Mouse (Mus musculus): Measurements from ENCODE around the gene Pilrb1. TPM values are rescaled to one million over a fixed set of nuclear protein-coding genes. Genes with fewer than 3 reads are reported as not detected.

Pilrb1 gene
- polyA plus RNA-seq (2017; shearing (Covaris generic)): 0.37 TPM

GRCm38 (mm10) chr5:137857960-137858710 lies at the start of gene Pilrb1:
Gene Pilrb1, minus strand, starts transcription at chr5:137858106.

DNA sequence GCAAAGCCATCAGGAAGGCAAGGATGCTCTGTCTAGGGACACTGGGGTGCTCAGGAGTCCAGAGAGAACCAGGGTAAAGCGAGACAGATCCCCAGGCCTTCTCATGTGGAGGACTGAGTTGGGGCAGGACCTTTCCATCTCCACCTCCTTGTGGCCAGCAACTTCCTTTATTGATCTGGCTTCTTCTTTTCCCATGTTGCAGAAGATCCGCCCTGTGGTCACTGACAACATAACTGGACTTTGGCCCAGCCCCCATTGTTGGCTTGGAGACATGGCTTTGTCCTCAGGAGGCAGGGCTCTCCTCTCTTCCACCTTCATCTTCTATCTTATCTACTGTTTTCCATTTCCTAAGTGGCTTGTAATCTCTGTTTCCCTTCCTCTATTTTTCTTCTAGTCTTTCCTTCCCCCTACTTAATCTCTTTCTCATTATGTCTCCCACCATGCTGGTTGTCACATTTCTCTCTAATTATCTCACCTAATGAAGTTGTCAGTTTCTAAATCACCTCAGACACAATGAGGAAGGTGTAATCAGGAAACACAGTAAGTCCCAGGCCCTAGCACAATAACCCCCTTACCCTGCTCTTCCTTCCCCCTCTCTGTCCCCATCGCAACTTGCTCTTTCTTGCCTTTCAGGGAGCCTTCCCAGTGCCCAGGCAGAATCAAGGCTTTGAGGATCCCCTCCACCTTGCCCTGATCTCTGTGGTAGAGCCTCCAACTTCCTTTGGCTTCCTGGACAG lies 13.9 kb upstream of the Pilrb1 start, which contains the start of gene Pilrb2:
Gene Pilrb2, minus strand, starts transcription at position 172 of the 737 bp plus-strand sequence.

DNA sequence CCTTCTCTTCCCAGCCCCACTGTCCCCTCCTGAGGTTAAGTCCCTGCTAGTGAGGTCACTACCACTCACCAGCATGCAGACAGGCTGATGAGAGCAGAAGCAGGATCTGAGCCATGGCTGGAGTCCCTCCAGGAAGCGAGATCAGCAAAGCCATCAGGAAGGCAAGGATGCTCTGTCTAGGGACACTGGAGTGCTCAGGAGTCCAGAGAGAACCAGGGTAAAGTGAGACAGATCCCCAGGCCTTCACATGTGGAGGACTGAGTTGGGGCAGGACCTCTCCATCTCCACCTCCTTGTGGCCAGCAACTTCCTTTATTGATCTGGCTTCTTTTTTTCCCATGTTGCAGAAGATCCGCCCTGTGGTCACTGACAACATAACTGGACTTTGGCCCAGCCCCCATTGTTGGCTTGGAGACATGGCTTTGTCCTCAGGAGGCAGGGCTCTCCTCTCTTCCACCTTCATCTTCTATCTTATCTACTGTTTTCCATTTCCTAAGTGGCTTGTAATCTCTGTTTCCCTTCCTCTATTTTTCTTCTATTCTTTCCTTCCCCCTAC lies 21.9 kb downstream of the Pilrb1 start, which contains the start of gene Pilra:
Gene Pilra, minus strand, starts transcription at position 316 of the 555 bp plus-strand sequence.

Other genes starting within 250 kb of the Pilrb1 start
- gene Pcolce, start 244.3 kb downstream of the Pilrb1 start, polyA plus RNA-seq (2017; shearing (Covaris generic)): 2.4 TPM
- 0.89 TPM for gene Fbxo24, start 229.1 kb downstream of the Pilrb1 start, polyA plus RNA-seq (2017; shearing (Covaris generic))
- 233 TPM for gene Lrch4, start 229.0 kb downstream of the Pilrb1 start, polyA plus RNA-seq (2017; shearing (Covaris generic))
- gene Gm20605, start 228.9 kb downstream of the Pilrb1 start, polyA plus RNA-seq (2017; shearing (Covaris generic)): 36.4 TPM
- gene Sap25, start 216.8 kb downstream of the Pilrb1 start, polyA plus RNA-seq (2017; shearing (Covaris generic)): 58.0 TPM
- not detected for gene Irs3, start 212.4 kb downstream of the Pilrb1 start, polyA plus RNA-seq (2017; shearing (Covaris generic))
- gene Agfg2, start 173.4 kb downstream of the Pilrb1 start, polyA plus RNA-seq (2017; shearing (Covaris generic)): 15.5 TPM
- gene Nyap1, start 116.5 kb downstream of the Pilrb1 start, polyA plus RNA-seq (2017; shearing (Covaris generic)): 0.30 TPM
- gene Tsc22d4, start 112.4 kb downstream of the Pilrb1 start, polyA plus RNA-seq (2017; shearing (Covaris generic)): 134 TPM
- 48.6 TPM for gene Ppp1r35, start 79.3 kb downstream of the Pilrb1 start, polyA plus RNA-seq (2017; shearing (Covaris generic))
- gene Mepce, start 70.5 kb downstream of the Pilrb1 start, polyA plus RNA-seq (2017; shearing (Covaris generic)): 55.5 TPM
- 7.1 TPM for gene Zcwpw1, start 70.3 kb downstream of the Pilrb1 start, polyA plus RNA-seq (2017; shearing (Covaris generic))
- gene Pilra, start 21.8 kb downstream of the Pilrb1 start, polyA plus RNA-seq (2017; shearing (Covaris generic)): 0.22 TPM
- 1.0 TPM for gene Pilrb2, start 13.7 kb upstream of the Pilrb1 start, polyA plus RNA-seq (2017; shearing (Covaris generic))
- 0.76 TPM for gene Cyp3a13, start 63.5 kb upstream of the Pilrb1 start, polyA plus RNA-seq (2017; shearing (Covaris generic))
- gene Gjc3, start 105.0 kb upstream of the Pilrb1 start, polyA plus RNA-seq (2017; shearing (Covaris generic)): not detected
- not detected for gene Azgp1, start 123.4 kb upstream of the Pilrb1 start, polyA plus RNA-seq (2017; shearing (Covaris generic))
- not detected for gene Smok3a, start 163.2 kb upstream of the Pilrb1 start, polyA plus RNA-seq (2017; shearing (Covaris generic))
- 0.73 TPM for gene Smok3b, start 163.3 kb upstream of the Pilrb1 start, polyA plus RNA-seq (2017; shearing (Covaris generic))
- 0.84 TPM for gene Smok3c, start 195.1 kb upstream of the Pilrb1 start, polyA plus RNA-seq (2017; shearing (Covaris generic))
- 14.6 TPM for gene Zkscan1, start 227.0 kb upstream of the Pilrb1 start, polyA plus RNA-seq (2017; shearing (Covaris generic))